Mouse (Mus musculus): ENCODE results near the gene Bcdin3d. TPM values are rescaled to one million over a fixed set of nuclear protein-coding genes. Genes with fewer than 3 reads are reported as not detected.

Bcdin3d gene
- polyA plus RNA-seq, 1 experiment from 2014 or later: 11.9 TPM

DNA sequence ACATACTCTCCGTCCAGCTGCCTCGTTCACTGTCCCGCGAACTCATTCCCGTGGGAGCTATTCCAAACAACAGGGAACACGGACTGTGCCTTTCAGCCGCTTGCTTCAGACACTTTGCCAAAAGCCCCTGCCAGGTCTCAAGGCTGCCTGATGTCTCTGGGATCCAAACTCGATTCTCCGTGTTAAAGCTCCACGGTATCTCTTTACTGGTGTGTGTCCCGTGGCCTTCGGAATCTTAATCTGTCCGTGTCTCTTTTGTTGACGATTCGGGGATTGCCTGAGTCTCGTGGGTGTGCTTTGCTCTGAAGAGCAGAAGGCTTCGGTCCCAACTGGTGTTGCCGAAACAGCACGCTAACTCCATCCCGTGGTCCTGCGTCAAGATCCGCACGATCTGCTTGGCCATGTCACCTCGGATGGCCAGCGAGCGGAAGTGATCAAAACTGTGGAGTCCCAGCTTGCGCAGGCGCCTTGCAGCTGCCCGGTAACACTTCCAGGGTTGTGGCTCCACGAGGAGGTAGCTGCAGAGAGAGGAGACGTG is 4.2 kb downstream of the Bcdin3d start:
- Histone ChIP-seq H3K9ac (ENCODE audit: low read depth, low read length) (no peak overlapping the region), H3K4me2 (no peak overlapping the region), H3K27ac (ENCODE audit: low read depth, low read length) (no peak overlapping the region), H3K27me3 (ENCODE audit: control insufficient read depth, insufficient read depth, low read length) (no peaks in the 10 kb centered on the region), H3K36me3 (ENCODE audit: control insufficient read depth, insufficient read depth, low read length) (peaks cover 4% of the 10 kb centered on the region; the same call in 1 of the 2 replicates), H3K4me1 (ENCODE audit: control insufficient read depth, insufficient read depth, low read length) (no peaks in the 10 kb centered on the region; the same call in 1 of the 2 replicates), H3K4me3 (ENCODE audit: low read depth, low read length) (no peak overlapping the region), H3K9me3 (replicated peaks; ENCODE audit: control insufficient read depth, low read length) (no peaks in the 10 kb centered on the region)
- WGBS (ENCODE audit: insufficient replicate concordance): 85% methylated on average over 31 of the region's 31 CpGs
- ATAC-seq (replicated peaks; ENCODE audit: insufficient number of reproducible peaks, low FRiP score, low TSS enrichment): no peak

GRCm38 (mm10) chr15:99469736-99470135 is 4.8 kb downstream of the Bcdin3d start:
- 79% methylated on average over 4 of the region's 4 CpGs for WGBS (ENCODE audit: insufficient replicate concordance)
- Histone ChIP-seq H3K27me3 (ENCODE audit: control insufficient read depth, insufficient read depth, low read length) (no peaks in the 10 kb centered on the region), H3K27ac (ENCODE audit: low read depth, low read length) (no peak overlapping the region), H3K9me3 (replicated peaks; ENCODE audit: control insufficient read depth, low read length) (no peaks in the 10 kb centered on the region), H3K36me3 (ENCODE audit: control insufficient read depth, insufficient read depth, low read length) (peaks cover 4% of the 10 kb centered on the region; the same call in 1 of the 2 replicates), H3K4me3 (ENCODE audit: low read depth, low read length) (no peak overlapping the region), H3K4me2 (no peak overlapping the region), H3K4me1 (ENCODE audit: control insufficient read depth, insufficient read depth, low read length) (no peaks in the 10 kb centered on the region; the same call in 1 of the 2 replicates), H3K9ac (ENCODE audit: low read depth, low read length) (no peak overlapping the region)
- ATAC-seq (replicated peaks; ENCODE audit: insufficient number of reproducible peaks, low FRiP score, low TSS enrichment): no peak

GRCm38 (mm10) chr15:99469067-99469466 is 5.5 kb downstream of the Bcdin3d start:
- Histone ChIP-seq H3K9me3 (replicated peaks; ENCODE audit: control insufficient read depth, low read length) (no peaks in the 10 kb centered on the region), H3K9ac (ENCODE audit: low read depth, low read length) (no peak overlapping the region), H3K4me2 (no peak overlapping the region), H3K27ac (ENCODE audit: low read depth, low read length) (no peak overlapping the region), H3K4me1 (ENCODE audit: control insufficient read depth, insufficient read depth, low read length) (no peaks in the 10 kb centered on the region; the same call in 1 of the 2 replicates), H3K4me3 (ENCODE audit: low read depth, low read length) (no peak overlapping the region), H3K27me3 (ENCODE audit: control insufficient read depth, insufficient read depth, low read length) (no peaks in the 10 kb centered on the region), H3K36me3 (ENCODE audit: control insufficient read depth, insufficient read depth, low read length) (peaks cover 4% of the 10 kb centered on the region; the same call in 1 of the 2 replicates)
- 41% methylated on average over 3 of the region's 3 CpGs for WGBS (ENCODE audit: insufficient replicate concordance)
- ATAC-seq (replicated peaks; ENCODE audit: insufficient number of reproducible peaks, low FRiP score, low TSS enrichment): no peak

DNA sequence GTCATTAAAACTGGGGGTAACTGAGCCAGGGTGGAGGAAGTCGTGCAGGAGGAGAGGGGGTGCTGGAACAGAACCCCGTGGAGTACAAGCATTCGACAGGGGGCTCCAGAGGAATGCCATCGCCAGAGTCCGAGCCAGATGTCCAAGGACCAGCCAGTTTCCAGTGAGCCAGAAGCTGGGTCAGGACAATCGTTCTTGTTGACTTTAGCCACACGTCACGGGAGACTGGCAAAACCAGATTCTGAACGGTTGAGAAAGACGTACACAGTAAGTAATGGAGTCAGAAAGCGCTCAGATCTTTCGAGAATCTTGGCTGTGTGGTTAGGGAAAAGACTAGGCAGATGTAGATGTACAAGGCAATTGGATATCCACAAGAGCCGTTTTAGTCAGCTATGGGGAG is 11.3 kb downstream of the Bcdin3d start:
- peaks cover 6% of the 10 kb centered on the region for H3K4me1 ChIP-seq (ENCODE audit: control insufficient read depth, insufficient read depth, low read length)
- no peak overlapping the region for H3K4me3 ChIP-seq (ENCODE audit: low read depth, low read length)
- no peaks in the 10 kb centered on the region for H3K36me3 ChIP-seq (ENCODE audit: control insufficient read depth, insufficient read depth, low read length)
- WGBS (ENCODE audit: insufficient replicate concordance): 73% methylated on average over 13 of the region's 13 CpGs
- no peak overlapping the region for H3K4me2 ChIP-seq
- H3K27ac ChIP-seq (ENCODE audit: low read depth, low read length): no peak overlapping the region
- no peak overlapping the region for H3K9ac ChIP-seq (ENCODE audit: low read depth, low read length)
- ATAC-seq (replicated peaks; ENCODE audit: insufficient number of reproducible peaks, low FRiP score, low TSS enrichment): no peak
- no peaks in the 10 kb centered on the region for H3K9me3 ChIP-seq (replicated peaks; ENCODE audit: control insufficient read depth, low read length)
- H3K27me3 ChIP-seq (ENCODE audit: control insufficient read depth, insufficient read depth, low read length): no peaks in the 10 kb centered on the region

DNA sequence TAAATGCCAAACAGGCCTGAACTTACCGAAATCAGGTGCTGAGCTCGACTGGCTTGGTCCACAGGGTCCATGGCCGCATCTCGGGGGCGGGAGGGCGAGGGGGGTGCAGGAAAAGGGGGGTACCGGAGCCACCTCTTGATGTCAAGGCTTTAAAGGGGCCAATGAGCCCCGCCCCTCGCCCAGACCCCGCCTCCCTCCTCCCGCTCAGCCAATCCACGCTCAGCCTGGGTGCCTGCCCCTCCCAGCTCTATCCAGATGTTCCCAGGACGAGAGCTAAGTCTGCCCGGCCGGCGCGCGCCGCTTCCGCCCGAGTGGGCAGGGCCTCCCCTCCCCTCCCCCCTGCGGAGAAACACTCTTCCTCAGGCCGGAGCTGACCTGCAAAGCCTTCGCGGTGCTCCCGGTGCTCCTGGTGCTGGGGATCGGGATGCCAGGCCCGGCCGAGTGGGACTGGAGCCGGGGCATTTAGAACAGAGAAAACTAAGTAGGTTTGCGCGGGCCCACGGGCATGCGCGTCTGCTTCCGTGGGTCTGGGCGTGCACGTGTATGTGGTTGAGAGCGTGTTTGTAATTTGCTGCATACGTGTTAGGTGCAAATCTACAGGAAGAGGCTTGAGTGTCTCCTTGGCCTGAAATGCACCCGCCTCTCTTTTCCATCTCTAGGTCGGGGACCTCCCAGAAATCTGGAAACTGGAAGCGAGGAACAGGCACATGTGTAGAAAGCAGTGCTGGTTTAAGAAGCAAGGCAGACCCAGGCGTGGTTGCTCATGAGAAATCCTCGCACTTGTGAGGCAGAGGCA is 16.7 kb downstream of the Bcdin3d start, which contains the start of gene Nckap5l:
TSS of gene Nckap5l (minus strand) at position 143 of the 796 bp plus-strand sequence.
- Histone ChIP-seq H3K36me3 (ENCODE audit: control insufficient read depth, insufficient read depth, low read length) (no peaks in the 10 kb centered on the region; the same call in 1 of the 2 replicates), H3K27me3 (ENCODE audit: control insufficient read depth, insufficient read depth, low read length) (no peaks in the 10 kb centered on the region), H3K4me3 (ENCODE audit: low read depth, low read length) (peak within 1 kb of the TSS; percentile 93), H3K27ac (ENCODE audit: low read depth, low read length) (peak within 1 kb of the TSS; percentile 92), H3K9ac (ENCODE audit: low read depth, low read length) (peak within 1 kb of the TSS; percentile 58), H3K4me1 (ENCODE audit: control insufficient read depth, insufficient read depth, low read length) (peaks cover 33% of the 10 kb centered on the region), H3K4me2 (peak within 1 kb of the TSS; percentile 76), H3K9me3 (replicated peaks; ENCODE audit: control insufficient read depth, low read length) (no peaks in the 10 kb centered on the region)
- WGBS (ENCODE audit: insufficient replicate concordance): 1% methylated on average over 44 of the region's 45 CpGs
- ATAC-seq (replicated peaks; ENCODE audit: insufficient number of reproducible peaks, low FRiP score, low TSS enrichment): peak; percentile 93

DNA sequence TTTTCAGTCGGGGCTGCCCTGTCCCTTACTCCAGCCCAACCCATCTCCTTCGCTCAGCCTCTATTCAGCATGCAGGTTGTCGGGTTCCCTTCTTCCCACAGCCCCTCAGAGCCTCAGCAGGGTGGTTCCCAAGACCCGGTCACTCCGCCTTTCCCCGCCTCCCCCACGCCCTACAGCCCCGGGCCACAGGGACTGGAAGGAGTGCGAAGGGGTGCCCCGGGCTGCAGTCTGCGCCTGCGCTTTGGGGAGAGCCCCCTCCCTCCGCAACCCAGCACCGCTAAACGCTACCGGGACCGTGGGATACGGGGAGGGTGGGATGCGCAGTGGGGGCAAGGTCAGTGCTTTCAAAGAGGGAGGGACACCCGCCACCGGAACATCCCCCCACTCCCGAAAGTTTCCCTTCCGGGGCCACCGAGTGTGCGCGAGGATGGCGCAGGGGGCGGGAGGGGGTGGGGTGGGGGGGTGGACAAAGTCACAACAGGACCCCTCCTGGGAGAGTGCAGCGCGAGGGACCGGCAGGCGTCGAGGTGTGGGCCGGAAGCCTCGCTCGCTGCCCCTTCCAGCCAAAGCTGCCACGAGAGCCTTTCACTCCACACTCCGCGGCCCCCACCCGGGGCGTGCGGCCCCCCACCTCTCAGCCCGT is 17.4 kb downstream of the Bcdin3d start:
- under 1% methylated on average over 43 of the region's 43 CpGs for WGBS (ENCODE audit: insufficient replicate concordance)
- H3K4me2 ChIP-seq: peak overlapping the region; percentile 76

GRCm38 (mm10) chr15:99456338-99456962 is 18.1 kb downstream of the Bcdin3d start:
- Histone ChIP-seq H3K27me3 (ENCODE audit: control insufficient read depth, insufficient read depth, low read length) (no peaks in the 10 kb centered on the region), H3K9ac (ENCODE audit: low read depth, low read length) (peak overlapping the region; percentile 58), H3K4me3 (ENCODE audit: low read depth, low read length) (peak overlapping the region; percentile 93), H3K27ac (ENCODE audit: low read depth, low read length) (peak overlapping the region; percentile 92), H3K36me3 (ENCODE audit: control insufficient read depth, insufficient read depth, low read length) (no peaks in the 10 kb centered on the region; the same call in 1 of the 2 replicates), H3K9me3 (replicated peaks; ENCODE audit: control insufficient read depth, low read length) (no peaks in the 10 kb centered on the region), H3K4me2 (peak overlapping the region; percentile 76), H3K4me1 (ENCODE audit: control insufficient read depth, insufficient read depth, low read length) (peaks cover 33% of the 10 kb centered on the region)
- WGBS (ENCODE audit: insufficient replicate concordance): 17% methylated on average over 7 of the region's 7 CpGs
- ATAC-seq (replicated peaks; ENCODE audit: insufficient number of reproducible peaks, low FRiP score, low TSS enrichment): no peak

More for the DNA sequence above, 17.4 kb downstream of the Bcdin3d start:
- Histone ChIP-seq H3K27me3 (ENCODE audit: control insufficient read depth, insufficient read depth, low read length) (no peaks in the 10 kb centered on the region), H3K4me3 (ENCODE audit: low read depth, low read length) (peak overlapping the region; percentile 93), H3K27ac (ENCODE audit: low read depth, low read length) (peak overlapping the region; percentile 92), H3K4me1 (ENCODE audit: control insufficient read depth, insufficient read depth, low read length) (peaks cover 33% of the 10 kb centered on the region), H3K9me3 (replicated peaks; ENCODE audit: control insufficient read depth, low read length) (no peaks in the 10 kb centered on the region), H3K36me3 (ENCODE audit: control insufficient read depth, insufficient read depth, low read length) (no peaks in the 10 kb centered on the region; the same call in 1 of the 2 replicates), H3K9ac (ENCODE audit: low read depth, low read length) (peak overlapping the region; percentile 58)
- peak; percentile 68 for ATAC-seq (replicated peaks; ENCODE audit: insufficient number of reproducible peaks, low FRiP score, low TSS enrichment)

DNA sequence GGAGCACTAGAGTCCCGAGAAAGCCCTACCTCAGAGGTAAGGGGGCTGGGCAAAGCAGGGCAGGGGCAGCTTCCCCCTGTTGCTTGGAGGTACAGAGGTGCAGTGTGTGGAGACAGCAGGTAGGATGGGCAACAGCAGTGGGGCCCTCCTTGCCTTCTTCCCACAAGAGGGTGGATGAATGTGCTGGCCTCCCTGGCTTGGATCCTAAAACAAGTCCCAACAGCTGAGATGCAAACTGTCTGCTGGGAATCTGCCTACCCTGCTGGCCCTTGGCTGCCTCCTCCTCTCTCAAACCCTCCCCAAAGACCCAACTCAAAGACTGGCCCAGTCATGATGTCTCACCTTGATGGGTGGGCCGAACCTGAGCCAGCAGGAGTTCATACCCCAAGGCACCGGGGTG is 19.1 kb downstream of the Bcdin3d start:
- Histone ChIP-seq H3K9me3 (replicated peaks; ENCODE audit: control insufficient read depth, low read length) (no peaks in the 10 kb centered on the region), H3K36me3 (ENCODE audit: control insufficient read depth, insufficient read depth, low read length) (no peaks in the 10 kb centered on the region; the same call in 1 of the 2 replicates), H3K27me3 (ENCODE audit: control insufficient read depth, insufficient read depth, low read length) (no peaks in the 10 kb centered on the region), H3K4me1 (ENCODE audit: control insufficient read depth, insufficient read depth, low read length) (peaks cover 36% of the 10 kb centered on the region), H3K4me2 (peak overlapping the region; percentile 76; the same call in 1 of the 2 replicates), H3K27ac (ENCODE audit: low read depth, low read length) (no peak overlapping the region), H3K4me3 (ENCODE audit: low read depth, low read length) (no peak overlapping the region), H3K9ac (ENCODE audit: low read depth, low read length) (no peak overlapping the region)
- ATAC-seq (replicated peaks; ENCODE audit: insufficient number of reproducible peaks, low FRiP score, low TSS enrichment): no peak
- WGBS (ENCODE audit: insufficient replicate concordance): 84% methylated on average over 3 of the region's 3 CpGs
